Mouse (Mus musculus): ENCODE data around the gene Cul1. TPM values are rescaled to one million over a fixed set of nuclear protein-coding genes. Genes with fewer than 3 reads are reported as not detected.
A peak's percentile ranks its signal among the peaks of the same experiment; 100 is the strongest.

Cul1 gene
- polyA plus RNA-seq, 1 experiment from 2014 or later: 57.7 TPM

GRCm38 (mm10) chr6:47447658-47448057 is 5.5 kb upstream of the Cul1 start:
- no peaks in the 10 kb centered on the region for H3K27me3 ChIP-seq

GRCm38 (mm10) chr6:47453522-47454130 is 428 bp downstream of the Cul1 start:
- Histone ChIP-seq H3K4me3 (replicated peaks) (peak overlapping the region; percentile 99), H3K36me3 (replicated peaks) (no peaks in the 10 kb centered on the region), H3K4me2 (peak overlapping the region; percentile 96), H3K27ac (replicated peaks) (peak overlapping the region; percentile 96), H3K27me3 (no peaks in the 10 kb centered on the region), H3K9me3 (replicated peaks) (no peaks in the 10 kb centered on the region), H3K9ac (peak overlapping the region; percentile 100), H3K4me1 (replicated peaks) (peaks cover 37% of the 10 kb centered on the region)
- ATAC-seq (ENCODE audit: insufficient read depth): peak; percentile 51
- WGBS (ENCODE audit: insufficient replicate concordance): 1% methylated on average over 42 of the region's 42 CpGs

More at GRCm38 (mm10) chr6:47447658-47448057, 5.5 kb upstream of the Cul1 start:
- Histone ChIP-seq H3K4me2 (no peak overlapping the region), H3K4me3 (replicated peaks) (no peak overlapping the region), H3K36me3 (replicated peaks) (no peaks in the 10 kb centered on the region), H3K27ac (replicated peaks) (no peak overlapping the region), H3K4me1 (replicated peaks) (peaks cover under 1% of the 10 kb centered on the region; the same call in 1 of the 2 replicates), H3K9me3 (replicated peaks) (no peaks in the 10 kb centered on the region), H3K9ac (no peak overlapping the region)
- ATAC-seq (ENCODE audit: insufficient read depth): no peak
- WGBS (ENCODE audit: insufficient replicate concordance): 66% methylated on average over 1 of the region's 1 CpGs

GRCm38 (mm10) chr6:47454131-47454574 is 955 bp downstream of the Cul1 start:
- Histone ChIP-seq H3K27me3 (no peaks in the 10 kb centered on the region), H3K4me1 (replicated peaks) (peaks cover 39% of the 10 kb centered on the region), H3K27ac (replicated peaks) (peak overlapping the region; percentile 96), H3K4me2 (peak overlapping the region; percentile 96), H3K36me3 (replicated peaks) (no peaks in the 10 kb centered on the region), H3K9ac (peak overlapping the region; percentile 100), H3K4me3 (replicated peaks) (peak overlapping the region; percentile 99), H3K9me3 (replicated peaks) (no peaks in the 10 kb centered on the region)
- WGBS (ENCODE audit: insufficient replicate concordance): under 1% methylated on average over 40 of the region's 72 CpGs
- peak; percentile 92 for ATAC-seq (ENCODE audit: insufficient read depth)

- peak; percentile 84 for ATAC-seq (ENCODE audit: insufficient read depth)
- WGBS (ENCODE audit: insufficient replicate concordance): under 1% methylated on average over 78 of the region's 79 CpGs
- Histone ChIP-seq H3K4me1 (replicated peaks) (peaks cover 41% of the 10 kb centered on the region), H3K27me3 (no peaks in the 10 kb centered on the region), H3K4me2 (peak overlapping the region; percentile 96), H3K27ac (replicated peaks) (peak overlapping the region; percentile 96), H3K9me3 (replicated peaks) (no peaks in the 10 kb centered on the region), H3K9ac (peak overlapping the region; percentile 100), H3K36me3 (replicated peaks) (no peaks in the 10 kb centered on the region), H3K4me3 (replicated peaks) (peak overlapping the region; percentile 99)
Observed at GRCm38 (mm10) chr6:47454575-47455571, 1.7 kb downstream of the Cul1 start.

- peak overlapping the region; percentile 100; the same call in 1 of the 2 replicates for H3K9ac ChIP-seq
- peak overlapping the region; percentile 99 for H3K4me3 ChIP-seq (replicated peaks)
- no peaks in the 10 kb centered on the region for H3K9me3 ChIP-seq (replicated peaks)
- WGBS (ENCODE audit: insufficient replicate concordance): 42% methylated on average over 1 of the region's 1 CpGs
- no peak overlapping the region; the same call in 1 of the 2 replicates for H3K27ac ChIP-seq (replicated peaks)
- no peaks in the 10 kb centered on the region for H3K36me3 ChIP-seq (replicated peaks)
- H3K4me1 ChIP-seq (replicated peaks): peaks cover 42% of the 10 kb centered on the region
- no peaks in the 10 kb centered on the region for H3K27me3 ChIP-seq
- H3K4me2 ChIP-seq: peak overlapping the region; percentile 96
- no peak for ATAC-seq (ENCODE audit: insufficient read depth)
Observed at GRCm38 (mm10) chr6:47455843-47456242, 2.6 kb downstream of the Cul1 start.

- Histone ChIP-seq H3K27me3 (no peaks in the 10 kb centered on the region), H3K9ac (no peak overlapping the region), H3K4me3 (replicated peaks) (no peak overlapping the region), H3K9me3 (replicated peaks) (no peaks in the 10 kb centered on the region), H3K36me3 (replicated peaks) (0 out of 2 replicates have a peak, but pooled peaks cover 5% of the 10 kb centered on the region), H3K4me2 (no peak overlapping the region), H3K4me1 (replicated peaks) (peaks cover 47% of the 10 kb centered on the region), H3K27ac (replicated peaks) (no peak overlapping the region)
- no peak for ATAC-seq (ENCODE audit: insufficient read depth)
- WGBS (ENCODE audit: insufficient replicate concordance): 75% methylated on average over 2 of the region's 2 CpGs
Observed at GRCm38 (mm10) chr6:47456853-47457252, 3.7 kb downstream of the Cul1 start.

GRCm38 (mm10) chr6:47465400-47465799 is 12.2 kb downstream of the Cul1 start:
- Histone ChIP-seq H3K4me3 (replicated peaks) (no peak overlapping the region), H3K4me2 (no peak overlapping the region), H3K9ac (no peak overlapping the region), H3K36me3 (replicated peaks) (0 out of 2 replicates have a peak, but pooled peaks cover 5% of the 10 kb centered on the region), H3K27me3 (no peaks in the 10 kb centered on the region), H3K4me1 (replicated peaks) (peaks cover 33% of the 10 kb centered on the region), H3K9me3 (replicated peaks) (no peaks in the 10 kb centered on the region), H3K27ac (replicated peaks) (0 out of 2 replicates have a peak overlapping the region, but pooled peaks have one; percentile 38)
- 29% methylated on average over 2 of the region's 2 CpGs for WGBS (ENCODE audit: insufficient replicate concordance)
- ATAC-seq (ENCODE audit: insufficient read depth): 0 out of 2 replicates have a peak, but pooled peaks have one; percentile 57

GRCm38 (mm10) chr6:47466488-47466887 is 13.3 kb downstream of the Cul1 start:
- H3K4me3 ChIP-seq (replicated peaks): no peak overlapping the region
- no peaks in the 10 kb centered on the region for H3K9me3 ChIP-seq (replicated peaks)
- H3K27me3 ChIP-seq: no peaks in the 10 kb centered on the region
- 73% methylated on average over 2 of the region's 2 CpGs for WGBS (ENCODE audit: insufficient replicate concordance)
- ATAC-seq (ENCODE audit: insufficient read depth): no peak
- H3K4me2 ChIP-seq: no peak overlapping the region
- peaks cover 28% of the 10 kb centered on the region for H3K4me1 ChIP-seq (replicated peaks)
- no peak overlapping the region for H3K9ac ChIP-seq
- H3K27ac ChIP-seq (replicated peaks): no peak overlapping the region
- no peaks in the 10 kb centered on the region for H3K36me3 ChIP-seq (replicated peaks)

- Histone ChIP-seq H3K9me3 (replicated peaks) (no peaks in the 10 kb centered on the region), H3K4me2 (no peak overlapping the region), H3K36me3 (replicated peaks) (no peaks in the 10 kb centered on the region), H3K4me3 (replicated peaks) (no peak overlapping the region), H3K9ac (no peak overlapping the region), H3K4me1 (replicated peaks) (peaks cover 29% of the 10 kb centered on the region), H3K27me3 (no peaks in the 10 kb centered on the region), H3K27ac (replicated peaks) (no peak overlapping the region)
- no peak for ATAC-seq (ENCODE audit: insufficient read depth)
Observed at GRCm38 (mm10) chr6:47467058-47467457, 13.9 kb downstream of the Cul1 start.

GRCm38 (mm10) chr6:47469760-47470159 is 16.6 kb downstream of the Cul1 start:
- Histone ChIP-seq H3K36me3 (replicated peaks) (0 out of 2 replicates have a peak, but pooled peaks cover 2% of the 10 kb centered on the region), H3K27ac (replicated peaks) (no peak overlapping the region), H3K4me2 (no peak overlapping the region), H3K4me1 (replicated peaks) (peaks cover 20% of the 10 kb centered on the region), H3K9me3 (replicated peaks) (no peaks in the 10 kb centered on the region), H3K4me3 (replicated peaks) (no peak overlapping the region), H3K9ac (no peak overlapping the region), H3K27me3 (no peaks in the 10 kb centered on the region)
- ATAC-seq (ENCODE audit: insufficient read depth): no peak

GRCm38 (mm10) chr6:47472444-47472843 is 19.2 kb downstream of the Cul1 start:
- Histone ChIP-seq H3K4me2 (no peak overlapping the region), H3K9ac (no peak overlapping the region), H3K27ac (replicated peaks) (no peak overlapping the region), H3K4me1 (replicated peaks) (peaks cover 6% of the 10 kb centered on the region), H3K4me3 (replicated peaks) (no peak overlapping the region), H3K9me3 (replicated peaks) (no peaks in the 10 kb centered on the region), H3K27me3 (no peaks in the 10 kb centered on the region), H3K36me3 (replicated peaks) (0 out of 2 replicates have a peak, but pooled peaks cover 2% of the 10 kb centered on the region)
- ATAC-seq (ENCODE audit: insufficient read depth): no peak

All from liver, embryonic 15.5 days (tissue).